Mouse (Mus musculus): ENCODE data around the gene Nelfa.
"Not testable (repeated sequence)": the region's sequence is repeated elsewhere in the genome, so short reads cannot be mapped to it uniquely, and the experiment has no call there.

Gene Nelfa

DNA sequence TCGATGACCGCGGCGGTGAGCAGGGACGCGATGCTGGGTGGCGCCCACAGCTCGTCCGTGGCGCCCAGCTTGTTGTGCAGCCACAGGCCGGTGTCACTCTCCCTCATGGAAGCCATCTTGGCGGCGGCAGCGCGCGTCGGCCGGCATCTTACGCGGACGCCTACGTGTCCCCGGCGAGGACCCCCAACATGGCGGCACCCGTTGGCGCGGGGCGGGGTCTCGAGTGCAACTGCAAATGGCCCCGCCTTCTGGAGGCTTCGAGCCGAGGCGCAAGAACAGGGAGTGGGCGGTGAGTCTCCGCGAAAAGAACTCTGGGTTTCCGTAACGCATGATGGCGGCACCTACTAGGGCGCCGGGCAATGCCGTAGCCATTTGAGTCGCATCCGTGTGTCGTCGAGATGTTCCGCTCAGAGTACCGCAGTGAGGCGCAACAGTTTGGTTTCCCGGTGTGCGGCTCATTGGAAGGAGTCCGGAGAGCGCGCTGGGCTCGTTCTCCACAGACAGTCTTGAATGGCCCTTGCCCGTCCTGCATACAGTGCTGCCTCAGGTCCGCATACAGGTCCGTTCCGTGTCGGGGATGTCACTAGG lies at the start of gene Nelfa:
Gene Nelfa (minus strand): TSS at position 294 of the 588 bp plus-strand sequence.
- DNase-seq (ENCODE audit: extremely low spot score, low read depth, low spot score): peak; percentile 79

DNA sequence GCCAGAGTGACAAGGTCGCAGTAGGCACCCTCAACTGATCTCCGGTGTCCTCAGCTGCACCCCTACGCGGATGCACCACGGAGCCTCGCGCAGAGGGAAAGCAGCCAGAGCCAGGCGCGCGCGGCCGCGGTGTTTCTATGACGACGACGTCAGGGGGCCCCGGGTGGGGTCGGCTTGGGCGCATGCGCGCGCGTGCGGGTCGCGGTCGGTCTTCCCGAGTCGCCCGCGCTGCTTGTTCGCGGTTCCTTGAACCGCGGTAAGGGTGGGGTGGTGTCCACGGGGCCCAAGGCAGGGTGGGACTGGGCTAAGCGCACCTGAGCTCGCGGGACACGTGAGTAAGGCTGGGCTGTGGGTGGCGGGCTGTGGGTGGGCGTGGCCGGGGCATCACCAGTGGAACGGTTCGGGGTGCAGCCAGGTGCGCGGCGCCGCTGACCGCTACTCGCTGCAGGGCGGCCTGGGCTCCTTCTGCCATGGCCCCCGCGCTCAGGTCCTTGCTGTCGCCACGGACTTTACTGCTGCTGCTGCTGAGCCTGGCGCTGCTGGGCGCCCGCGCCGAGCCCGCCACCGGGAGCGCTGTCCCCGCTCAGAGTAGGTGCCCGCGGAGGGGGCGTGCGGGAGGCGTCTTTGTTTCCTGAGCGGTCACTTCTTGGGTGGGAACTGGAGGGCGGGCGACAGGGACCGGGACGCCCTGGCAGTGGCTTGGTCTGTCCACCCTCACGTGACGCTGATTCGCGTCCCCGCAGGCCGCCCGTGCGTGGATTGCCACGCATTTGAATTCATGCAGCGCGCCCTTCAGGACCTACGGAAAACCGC lies 47.3 kb upstream of the Nelfa start, which contains the start of gene Gm1673:
Gene Gm1673 (plus strand): TSS at position 125 of the 813 bp plus-strand sequence.
- no peak for DNase-seq (ENCODE audit: extremely low spot score, low read depth, low spot score)

GRCm38 (mm10) chr5:33982731-33983259 lies 46.6 kb upstream of the Nelfa start:
- DNase-seq (ENCODE audit: extremely low spot score, low read depth, low spot score): no peak

- DNase-seq (ENCODE audit: extremely low spot score, low read depth, low spot score): no peak
Measured at GRCm38 (mm10) chr5:33976267-33976666, 40.1 kb upstream of the Nelfa start.

GRCm38 (mm10) chr5:33974736-33975135 lies 38.5 kb upstream of the Nelfa start:
- DNase-seq (ENCODE audit: extremely low spot score, low read depth, low spot score): no peak

DNA sequence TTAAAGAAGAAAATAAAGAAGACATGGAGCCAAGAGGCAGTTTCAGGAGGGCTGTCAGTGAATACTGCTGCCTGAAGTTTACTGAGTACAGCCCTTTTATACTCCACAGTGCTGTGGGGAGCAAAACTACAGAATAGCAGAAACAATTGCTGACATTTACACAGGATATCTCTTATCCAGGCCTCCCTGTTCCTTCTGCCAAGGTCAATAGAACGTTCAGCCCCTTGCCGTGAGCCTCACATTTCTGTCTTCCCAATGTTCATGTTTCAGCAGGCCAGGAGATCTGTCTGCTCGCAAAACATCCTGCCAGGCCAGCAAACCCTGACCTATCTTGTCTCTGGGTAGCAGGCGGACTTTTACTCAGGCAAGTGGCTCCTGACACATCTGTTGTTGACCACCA lies 23.2 kb upstream of the Nelfa start:
- no peak for DNase-seq (ENCODE audit: extremely low spot score, low read depth, low spot score)

DNA sequence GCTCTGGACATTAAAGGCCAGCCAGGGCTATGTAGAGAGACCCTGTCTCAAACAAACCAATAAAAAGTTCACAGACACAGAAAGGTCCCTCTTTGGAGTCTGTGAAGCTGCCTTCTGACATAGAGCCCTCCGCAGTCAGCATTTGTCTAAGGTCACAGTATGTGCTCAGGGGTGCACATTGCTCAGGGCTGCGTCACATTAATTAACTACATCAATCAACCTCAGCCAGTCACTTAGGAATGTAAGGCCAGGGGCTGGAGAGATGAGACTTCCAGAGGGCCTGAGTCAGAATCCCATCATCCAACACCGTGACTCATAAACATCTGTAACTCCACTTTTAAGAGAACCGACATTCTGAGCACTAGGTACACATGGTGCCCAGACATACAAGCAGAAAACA lies 19.7 kb upstream of the Nelfa start:
- DNase-seq (ENCODE audit: extremely low spot score, low read depth, low spot score): no peak

DNA sequence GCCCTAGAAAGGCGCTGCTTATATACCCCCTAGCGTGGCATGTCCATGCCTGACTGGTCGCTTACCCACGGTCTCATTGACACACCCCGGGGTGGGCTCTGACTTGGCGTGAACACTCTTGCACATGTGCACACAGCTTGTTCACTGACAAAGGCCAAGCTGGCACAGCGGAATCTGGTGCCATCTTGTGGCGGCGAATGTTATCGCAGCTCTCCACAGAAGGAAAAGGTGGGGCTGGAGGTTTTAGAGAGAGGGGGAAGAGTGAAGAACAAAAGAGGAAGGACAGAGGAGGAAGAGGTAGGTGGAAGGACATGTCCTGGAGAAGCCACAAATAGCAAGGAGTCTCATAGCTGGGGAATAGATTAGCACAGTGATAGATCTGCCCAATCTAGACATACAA lies 18.1 kb upstream of the Nelfa start:
- DNase-seq (ENCODE audit: extremely low spot score, low read depth, low spot score): no peak

DNA sequence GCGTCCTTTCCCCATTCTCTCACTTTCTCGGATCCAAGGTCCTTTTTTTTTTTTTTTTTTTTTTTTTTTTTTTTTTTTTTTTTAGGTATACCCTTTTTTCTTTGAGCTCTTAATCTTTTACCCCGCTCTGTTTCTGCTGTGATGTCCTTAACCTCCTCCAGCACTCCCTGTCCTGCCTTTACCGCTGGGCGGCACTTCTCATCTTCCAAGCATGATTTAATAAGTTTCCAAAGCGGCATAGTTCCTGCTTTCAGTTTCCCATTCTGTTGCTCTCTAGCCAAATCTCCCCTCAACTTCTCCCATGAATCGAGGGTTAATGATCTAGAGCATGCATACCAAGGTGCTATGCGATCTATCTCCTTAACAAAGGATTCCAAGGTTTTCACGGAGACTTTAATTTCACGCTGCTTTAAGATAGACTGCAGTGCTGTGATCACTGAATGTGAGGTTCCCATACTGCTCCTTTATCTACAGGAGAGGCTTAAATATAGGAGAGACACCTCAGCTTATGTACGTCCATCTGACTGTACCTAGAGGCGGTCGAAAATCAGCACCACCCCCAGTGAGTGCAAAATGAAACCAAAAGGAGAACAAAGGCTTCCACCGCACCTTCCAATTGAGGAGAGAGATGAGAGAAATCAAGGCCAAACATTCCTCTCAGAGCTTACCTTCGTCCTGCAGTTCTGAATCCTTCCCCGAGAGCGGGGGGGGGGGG lies 17.4 kb upstream of the Nelfa start:
- no peak for DNase-seq (ENCODE audit: extremely low spot score, low read depth, low spot score)

GRCm38 (mm10) chr5:33948314-33948713 lies 12.1 kb upstream of the Nelfa start:
- no peak for DNase-seq (ENCODE audit: extremely low spot score, low read depth, low spot score)

DNA sequence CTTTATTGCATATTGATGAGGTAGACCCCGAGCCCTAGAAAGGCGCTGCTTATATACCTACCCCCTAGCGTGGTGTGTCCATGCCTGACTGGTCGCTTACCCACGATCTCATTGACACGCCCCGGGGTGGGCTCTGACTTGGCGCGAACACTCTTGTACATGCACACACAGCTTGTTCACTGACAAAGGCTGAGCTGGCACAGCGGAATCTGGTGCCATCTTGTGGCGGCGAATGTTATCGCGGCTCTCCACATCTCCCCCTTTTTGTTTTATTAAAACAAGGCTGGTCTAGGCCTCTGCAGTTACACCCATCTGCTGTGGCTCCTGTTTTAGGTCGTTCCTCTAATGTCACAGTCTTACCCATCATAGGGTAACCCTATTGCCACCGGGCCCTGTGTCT lies 10.8 kb upstream of the Nelfa start:
- not testable (repeated sequence) for DNase-seq (ENCODE audit: extremely low spot score, low read depth, low spot score)

GRCm38 (mm10) chr5:33938448-33938847 lies 2.2 kb upstream of the Nelfa start:
- DNase-seq (ENCODE audit: extremely low spot score, low read depth, low spot score): no peak

DNA sequence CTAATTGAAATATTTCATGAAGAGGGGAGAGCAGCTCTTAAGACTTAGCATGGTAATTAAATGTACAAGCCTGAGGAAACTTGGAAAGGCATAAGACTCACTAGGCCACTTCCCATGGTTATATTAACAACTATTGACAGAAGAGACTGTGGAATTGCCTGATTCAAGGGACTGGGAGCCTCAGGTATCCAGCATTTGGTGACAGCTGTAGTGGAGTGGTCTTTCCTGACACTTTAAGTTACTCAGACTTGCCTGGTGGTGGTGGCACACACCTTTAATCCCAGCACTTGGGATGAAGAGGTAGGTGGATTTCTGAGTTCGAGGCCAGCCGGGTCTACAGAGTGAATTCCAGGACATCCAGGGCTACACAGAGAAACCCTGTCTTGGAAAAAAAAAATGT lies 1.0 kb upstream of the Nelfa start:
- no peak for DNase-seq (ENCODE audit: extremely low spot score, low read depth, low spot score)

DNA sequence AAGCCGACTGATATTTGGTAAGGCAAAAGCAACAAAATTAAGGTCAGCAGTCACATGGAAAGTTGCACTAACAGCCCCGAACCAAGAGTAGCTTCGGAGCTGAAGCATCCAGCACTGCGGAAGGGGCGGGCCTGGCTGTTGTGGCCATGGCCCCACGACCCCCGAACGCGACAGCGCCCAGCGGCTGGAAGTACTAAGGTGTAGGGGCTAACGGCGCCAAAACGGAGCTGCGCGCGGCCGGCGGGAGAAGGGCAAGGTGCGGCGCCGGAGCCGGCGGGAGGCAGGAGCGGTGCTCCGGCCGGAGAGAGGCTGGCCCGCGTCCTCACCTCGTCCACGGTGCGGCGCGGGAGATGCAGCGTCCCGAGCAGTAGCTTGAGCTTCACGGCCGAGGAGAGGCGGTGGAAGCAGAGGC lies 507 bp downstream of the Nelfa start:
- no peak for DNase-seq (ENCODE audit: extremely low spot score, low read depth, low spot score)

GRCm38 (mm10) chr5:33934877-33935276 lies 1.3 kb downstream of the Nelfa start:
- DNase-seq (ENCODE audit: extremely low spot score, low read depth, low spot score): no peak

DNA sequence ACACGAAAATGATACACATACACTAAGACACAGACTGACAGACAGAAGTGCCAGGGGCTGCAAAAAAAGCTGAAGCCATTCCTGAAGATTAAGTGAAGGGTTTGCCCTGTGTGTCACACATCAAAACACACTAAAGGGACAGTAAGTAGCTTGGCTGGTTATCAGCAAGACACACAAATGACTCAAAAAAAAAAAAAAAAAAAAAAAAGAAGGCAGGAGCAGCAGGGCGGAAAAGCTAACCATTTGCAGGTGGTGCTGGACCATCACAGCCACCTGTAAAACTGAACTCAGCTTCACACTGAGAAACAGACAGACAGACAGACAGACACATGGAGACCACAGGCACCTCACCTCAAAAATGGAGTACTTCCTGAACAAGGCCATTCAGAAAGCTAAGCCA lies 2.1 kb downstream of the Nelfa start:
- DNase-seq (ENCODE audit: extremely low spot score, low read depth, low spot score): no peak

GRCm38 (mm10) chr5:33932413-33932812 lies 3.8 kb downstream of the Nelfa start:
- no peak for DNase-seq (ENCODE audit: extremely low spot score, low read depth, low spot score)

GRCm38 (mm10) chr5:33926170-33926569 lies 10.0 kb downstream of the Nelfa start:
- no peak for DNase-seq (ENCODE audit: extremely low spot score, low read depth, low spot score)

DNA sequence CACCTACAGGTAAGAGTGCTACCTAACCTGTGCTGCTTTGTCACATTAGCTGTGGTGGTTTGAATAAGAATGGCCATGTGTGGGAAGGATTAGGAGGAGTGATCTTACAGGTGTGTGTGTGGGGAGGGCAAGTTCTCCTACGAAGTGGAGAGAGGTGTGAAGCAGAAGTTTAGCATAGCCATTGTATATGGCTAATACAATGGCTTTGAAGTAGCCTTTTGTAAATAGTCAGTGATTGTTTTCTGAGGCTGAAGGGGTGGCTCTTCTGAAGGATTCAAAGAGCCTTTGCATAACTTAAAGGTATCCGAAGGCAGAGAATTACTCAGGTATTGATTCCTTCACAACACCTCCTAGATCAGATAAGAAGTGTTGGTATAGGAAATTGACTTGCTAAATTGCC lies 13.6 kb downstream of the Nelfa start:
- DNase-seq (ENCODE audit: extremely low spot score, low read depth, low spot score): no peak

GRCm38 (mm10) chr5:33921486-33922235 lies 14.6 kb downstream of the Nelfa start:
- no peak for DNase-seq (ENCODE audit: extremely low spot score, low read depth, low spot score)

GRCm38 (mm10) chr5:33920924-33921323 lies 15.3 kb downstream of the Nelfa start:
- DNase-seq (ENCODE audit: extremely low spot score, low read depth, low spot score): no peak

All from hindlimb bud, embryonic 11.5 days (tissue).